Mouse (Mus musculus) left cerebral cortex, adult 18-20 months (tissue): Measurements from ENCODE around the gene Rtl8b. TPM values are rescaled to one million over a fixed set of nuclear protein-coding genes. Genes with fewer than 3 reads are reported as not detected.
"Not testable (repeated sequence)": the region's sequence is repeated elsewhere in the genome, so short reads cannot be mapped to it uniquely, and the experiment has no call there.

Experiments
- DNase-seq, 2 experiments: peaks; one replicate each; pipeline ENCODE4 v3.0.0; 2021 to 2022; ENCODE audit warnings: low spot score in 2 of 2, mixed read lengths in 1 of 2
- long read RNA-seq, 2 experiments: library from polyadenylated mRNA; stranded (forward); transcript quantifications; one replicate each; pipeline ENCODE4 v2.0.0; 2021
- total RNA-seq, 2 experiments: library from RNA; stranded (reverse); gene quantifications; 2 replicates each; pipeline ENCODE4 v1.2.3; 2021

Rtl8b gene
- 100 to 1,000 TPM; 256 to 258 TPM for total RNA-seq
- long read RNA-seq, experiment 1, transcript Rtl8b-201 (1 exons, 1,232 nt): major isoform, 189 of 189 reads
- long read RNA-seq, experiment 1, partial matches to known transcripts: 0 of 189 reads
- long read RNA-seq, experiment 1, other reads (novel, unspliced or antisense): 0 of 189 reads
- long read RNA-seq, experiment 2, transcript Rtl8b-201 (1 exons, 1,232 nt): major isoform, 190 of 191 reads
- long read RNA-seq, experiment 2, partial matches to known transcripts: 0 of 191 reads
- long read RNA-seq, experiment 2, other reads (novel, unspliced or antisense): 1 of 191 reads

DNA sequence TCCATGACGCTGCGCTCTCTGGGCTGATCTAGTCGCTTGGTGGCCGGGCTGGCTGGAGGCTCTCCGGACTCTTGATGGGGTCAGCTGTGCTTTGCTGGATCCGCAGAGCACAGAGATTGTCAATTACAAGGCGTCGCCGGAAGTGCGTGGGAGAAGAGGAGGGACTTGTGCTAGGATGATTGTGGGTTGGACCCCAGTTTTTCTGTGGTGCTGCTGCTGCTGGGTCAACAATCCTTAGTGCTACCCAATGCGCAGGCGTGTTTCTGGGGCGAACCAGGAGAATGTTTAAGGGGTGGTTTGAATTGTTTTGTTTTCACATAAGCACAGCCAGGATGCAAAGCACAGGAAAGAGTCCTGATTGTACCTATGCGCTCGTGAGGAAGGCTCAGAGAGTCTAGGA is at the start of gene Rtl8b:
Rtl8b (minus strand) TSS at position 115 of the 400 bp plus-strand sequence.
- peak; percentile 74 to 85 for DNase-seq

DNA sequence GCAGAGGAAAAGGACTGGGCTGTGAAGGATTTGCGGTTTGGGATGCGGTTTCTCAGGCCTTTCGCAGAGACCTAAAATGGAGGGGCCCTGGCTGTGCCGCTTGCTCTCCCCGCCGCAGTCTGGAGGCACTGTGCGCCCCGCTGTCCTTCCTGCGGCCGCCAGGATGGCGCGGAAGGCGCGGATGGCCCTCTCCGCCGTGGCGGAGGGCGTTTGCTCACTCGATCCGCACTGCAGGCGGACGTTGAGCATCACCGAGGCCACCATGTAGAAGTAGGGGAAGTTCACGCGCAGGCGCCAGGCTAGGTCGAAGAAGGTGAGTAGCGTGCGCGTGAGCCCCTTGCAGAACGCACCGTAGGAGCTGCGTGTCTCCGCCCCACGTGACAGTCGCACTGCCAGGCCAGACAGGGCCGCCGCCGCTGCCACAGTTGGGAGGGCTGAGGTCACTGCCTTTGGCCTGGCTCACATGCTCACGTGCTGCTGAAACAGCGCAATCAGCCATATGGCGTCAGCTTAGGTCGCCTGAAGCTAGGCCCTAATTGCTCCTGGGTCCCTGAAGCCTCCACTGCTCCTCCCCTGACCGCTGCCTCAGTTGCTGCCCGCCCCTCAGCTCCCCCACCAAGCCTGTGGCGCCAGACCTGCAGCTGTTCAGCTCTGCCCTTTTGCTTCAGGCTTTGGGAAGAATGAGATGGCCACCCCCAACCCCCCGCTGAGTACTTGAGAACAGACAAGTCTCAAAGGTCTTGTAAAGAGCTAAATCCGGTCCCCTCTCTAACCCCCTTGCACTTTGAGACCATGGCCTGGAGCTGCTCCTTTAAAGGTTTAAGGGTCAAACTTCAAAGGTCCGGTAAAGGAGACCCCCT is 46.3 kb upstream of the Rtl8b start:
- peak; percentile 21 to 40 for DNase-seq

DNA sequence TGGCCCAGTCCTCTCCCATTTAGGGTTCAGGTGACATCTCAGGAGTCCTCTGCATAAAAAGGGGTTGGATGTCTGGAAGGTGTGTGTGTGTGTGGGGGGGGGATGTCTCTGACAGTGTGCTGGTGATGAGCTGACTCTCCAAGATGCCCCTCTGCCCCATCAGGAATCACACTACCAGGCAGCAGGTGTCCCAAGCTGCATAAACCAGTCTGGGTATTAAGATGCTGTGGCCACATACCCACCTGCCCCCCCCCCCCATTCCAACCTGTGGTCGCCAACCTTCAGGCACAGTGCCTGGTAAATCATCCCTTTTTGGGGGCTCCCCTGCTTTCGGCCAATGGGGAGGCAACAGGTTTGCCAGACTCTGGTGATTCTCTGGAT is 45.7 kb upstream of the Rtl8b start:
- DNase-seq: no peak

DNA sequence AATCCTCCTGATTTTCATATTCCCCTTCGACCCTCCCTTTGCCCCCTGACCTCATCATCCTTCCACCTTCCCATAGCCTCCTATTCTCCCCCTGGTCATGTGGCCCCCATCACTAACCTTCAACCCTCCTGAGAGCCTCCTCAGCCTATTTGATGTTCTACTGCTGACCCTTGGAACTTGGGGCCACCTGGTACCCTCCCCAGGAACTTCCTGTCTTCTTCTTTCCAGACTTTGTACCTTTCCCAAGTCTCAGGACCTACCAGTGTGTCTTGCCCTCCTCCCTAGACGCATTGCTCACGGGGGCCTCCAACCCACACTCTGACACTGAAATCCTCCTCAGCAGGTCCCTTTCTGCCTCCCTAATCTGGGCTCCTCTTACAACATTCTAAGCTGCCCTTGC is 32.5 kb upstream of the Rtl8b start:
- no peak for DNase-seq

DNA sequence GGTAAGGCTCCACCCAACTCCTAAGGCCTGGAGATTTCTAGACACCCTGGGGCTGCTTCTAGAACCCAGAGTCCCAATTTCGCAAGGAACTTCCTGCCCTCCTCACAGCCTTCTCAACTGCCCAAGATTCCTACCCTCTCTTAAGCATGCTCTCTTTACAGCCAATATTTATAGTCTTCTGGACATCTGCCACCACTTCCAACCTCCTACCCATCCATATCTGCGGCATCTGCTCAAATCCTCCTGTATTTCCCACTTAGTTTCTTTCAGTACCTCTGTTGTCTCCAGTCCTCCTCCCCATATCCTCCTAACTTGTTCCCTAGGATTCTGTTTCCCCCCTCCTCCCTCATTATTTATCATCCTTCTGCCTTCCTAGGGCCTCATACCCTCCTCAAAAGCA is 29.0 kb upstream of the Rtl8b start:
- peak; percentile 2 to 6 for DNase-seq

DNA sequence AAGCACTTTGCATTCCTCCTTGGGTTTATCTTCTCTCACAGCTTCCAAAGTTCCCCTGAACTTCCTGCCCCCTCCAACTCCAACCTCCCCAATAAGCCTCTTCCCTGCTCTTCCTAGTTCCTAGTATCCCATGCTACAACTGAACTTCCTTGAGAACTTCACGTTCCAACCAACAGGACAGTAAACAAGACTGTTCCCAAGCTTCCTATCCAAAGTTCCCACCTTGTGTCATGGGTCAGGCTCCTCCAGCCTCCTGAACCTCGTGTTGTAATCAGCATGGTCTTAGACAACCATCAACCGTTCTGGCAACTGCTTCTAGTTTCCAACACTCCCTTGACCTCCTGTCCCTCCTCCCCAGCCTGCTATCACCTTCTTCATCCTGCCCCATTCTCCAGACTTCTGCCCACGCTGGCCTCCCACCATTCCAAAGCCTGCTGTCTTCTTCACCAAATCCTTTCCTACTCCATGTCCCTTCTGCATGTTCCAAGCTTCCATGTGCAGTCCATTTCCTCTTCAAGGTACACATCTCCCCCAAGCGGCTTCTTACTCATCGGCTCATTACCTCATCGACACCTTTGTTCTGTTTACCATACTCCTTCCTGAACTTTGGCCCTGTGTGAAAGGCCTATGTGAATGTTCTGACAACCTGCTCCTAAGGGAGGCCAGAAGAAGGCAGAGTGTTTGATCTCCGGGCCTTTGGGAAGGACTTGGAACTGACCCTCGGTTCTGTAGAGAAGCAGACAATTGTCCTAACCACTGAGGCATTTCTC is 24.0 kb upstream of the Rtl8b start:
- no peak for DNase-seq

DNA sequence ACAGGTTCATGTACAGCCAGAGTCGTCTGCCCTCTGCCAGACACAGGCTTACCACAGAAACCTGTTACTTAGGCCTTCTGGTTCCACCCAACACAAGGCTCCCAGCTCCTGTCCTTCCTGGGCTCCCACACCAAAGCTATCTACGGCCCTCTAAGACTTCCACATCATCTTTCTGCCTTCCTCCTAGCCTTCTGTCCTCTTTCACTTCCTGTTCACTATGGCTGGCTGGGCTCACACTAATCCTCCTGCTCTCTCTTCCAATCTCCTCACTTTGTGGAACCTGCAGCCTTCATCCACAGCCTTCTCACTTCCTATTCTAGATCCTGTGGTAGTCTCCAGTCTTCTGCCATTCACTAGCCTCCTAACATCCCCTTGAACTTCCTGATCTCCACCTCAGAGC is 22.9 kb upstream of the Rtl8b start:
- DNase-seq: no peak

DNA sequence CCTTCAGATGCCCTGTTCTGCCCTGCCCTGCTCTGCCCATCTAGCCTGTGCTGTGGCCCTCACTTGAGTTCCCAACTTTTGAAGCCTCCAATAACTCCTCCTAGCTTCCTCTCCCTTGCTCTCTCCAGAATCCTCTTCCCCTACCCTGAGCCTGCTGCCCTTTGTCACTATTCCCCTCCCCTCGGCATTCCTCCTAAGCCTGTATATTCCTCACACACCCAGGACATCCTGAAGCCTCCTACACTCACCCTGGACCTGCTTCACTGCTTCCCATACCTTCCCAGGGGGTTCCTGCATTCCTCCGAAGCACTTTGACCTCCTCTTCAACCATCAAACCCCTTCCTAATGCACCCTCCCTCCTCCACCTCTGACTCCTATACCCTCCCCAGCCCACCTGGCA is 21.9 kb upstream of the Rtl8b start:
- DNase-seq: no peak

DNA sequence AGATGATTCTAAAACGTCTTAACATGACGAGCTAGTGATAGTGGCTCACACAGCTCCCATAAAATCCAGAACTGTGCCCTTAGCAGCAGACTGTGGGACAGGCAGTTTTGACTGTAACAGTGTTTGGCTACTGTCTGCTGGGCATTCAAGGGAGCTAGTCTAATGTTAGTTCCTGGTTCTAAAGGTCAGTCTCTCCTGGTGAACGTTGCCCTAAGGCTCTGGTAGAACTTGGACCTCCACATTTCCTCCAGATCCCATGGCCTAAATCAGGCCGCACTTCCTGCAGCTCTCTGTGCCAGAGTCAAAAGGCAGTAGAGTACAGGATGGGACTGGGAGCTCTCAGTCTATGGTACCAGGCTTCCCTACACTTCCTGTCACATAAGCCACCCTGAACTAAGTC is 14.5 kb upstream of the Rtl8b start:
- not testable (repeated sequence) for DNase-seq

DNA sequence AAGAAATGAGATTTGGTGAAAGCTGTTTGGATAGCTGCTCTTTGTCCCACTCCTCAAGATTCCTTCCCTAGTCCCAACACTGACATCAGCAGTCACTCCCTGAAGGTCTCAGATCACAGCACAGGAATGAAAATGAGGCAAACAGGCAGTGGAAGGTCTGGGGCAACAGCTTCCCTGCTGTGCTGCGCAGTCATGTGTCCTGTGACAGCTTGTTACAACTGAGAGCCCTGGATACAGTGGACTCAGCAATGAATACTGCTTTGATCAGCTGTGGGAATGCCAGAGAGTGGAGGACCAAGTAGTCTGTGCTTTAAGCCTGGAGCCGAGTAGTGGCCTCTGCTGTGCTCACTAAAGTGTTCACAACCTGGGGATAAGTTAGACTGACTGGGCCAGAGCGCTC is 12.4 kb upstream of the Rtl8b start:
- DNase-seq: not testable (repeated sequence)

DNA sequence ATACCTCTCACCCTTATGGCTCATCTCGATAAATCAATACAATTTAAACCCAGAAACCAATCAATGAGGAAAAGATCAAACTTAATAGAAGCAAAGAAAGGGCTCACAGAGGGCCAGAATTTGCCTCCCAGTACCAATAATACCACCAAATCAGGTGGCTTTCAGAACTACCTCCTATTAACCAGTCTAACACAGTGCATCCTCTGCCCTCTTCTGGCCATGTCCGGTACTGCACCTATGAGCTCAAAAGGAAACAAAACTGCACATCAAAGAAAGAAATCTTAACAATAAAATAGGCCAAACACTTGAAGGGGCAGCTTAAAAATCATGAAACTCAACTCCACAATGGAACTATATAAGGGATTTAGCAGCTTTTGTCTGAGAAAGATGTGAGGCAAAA is 6.7 kb upstream of the Rtl8b start:
- DNase-seq: peak; percentile 53 to 79

DNA sequence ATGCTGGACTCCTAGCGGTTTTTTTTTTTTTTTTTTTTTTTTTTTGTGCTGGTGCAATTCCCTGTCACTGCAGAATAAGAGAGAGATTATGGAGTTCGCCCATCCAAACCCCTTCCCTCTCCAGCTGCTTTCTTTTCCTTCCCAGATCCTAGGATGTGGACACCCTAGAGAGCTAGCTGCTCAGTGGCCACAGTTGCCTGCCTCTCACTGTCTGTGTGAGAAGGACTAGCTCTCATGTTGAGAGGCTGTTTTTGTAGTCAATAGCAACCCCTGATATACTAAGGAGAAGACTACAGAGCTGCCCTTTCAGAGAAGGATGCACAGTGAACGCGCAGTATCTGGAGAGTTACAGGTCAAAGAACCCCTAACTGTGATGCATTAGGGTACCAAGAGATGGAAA is 488 bp upstream of the Rtl8b start:
- not testable (repeated sequence) for DNase-seq

DNA sequence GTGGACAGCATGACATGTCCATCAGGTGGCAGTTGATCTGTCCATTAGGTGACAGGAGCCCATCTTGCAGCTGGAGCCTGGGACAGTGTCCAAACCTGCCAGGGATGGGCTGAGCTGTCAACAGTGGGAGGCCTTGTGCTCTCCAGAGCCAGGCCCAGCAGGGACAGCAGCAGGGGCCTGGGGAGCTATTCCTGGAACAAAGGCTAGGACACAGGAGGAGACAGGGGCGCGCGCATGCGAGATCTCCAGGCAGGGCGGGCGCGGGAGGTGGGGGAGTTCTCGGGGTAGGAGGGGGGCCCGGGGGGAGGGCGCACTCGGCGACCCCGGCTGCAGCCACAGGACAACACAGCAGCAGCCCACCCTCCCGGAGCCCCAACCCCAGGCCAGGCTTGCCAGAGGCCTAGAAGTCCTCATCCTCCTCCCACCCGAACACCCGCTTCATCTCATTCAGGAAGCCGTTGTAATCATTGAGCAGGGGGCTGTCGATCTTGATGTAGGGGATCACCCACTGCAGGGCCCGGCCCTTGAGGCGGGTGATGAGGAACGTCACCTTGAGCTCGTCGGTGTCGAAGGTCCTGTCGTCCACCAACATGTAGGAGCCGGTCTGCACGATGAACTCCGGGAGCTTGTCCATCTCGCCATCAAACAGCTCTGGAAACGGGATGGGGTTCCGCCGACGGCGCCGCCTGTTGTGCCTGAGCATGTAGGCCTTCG is 494 bp downstream of the Rtl8b start:
- not testable (repeated sequence) for DNase-seq

DNA sequence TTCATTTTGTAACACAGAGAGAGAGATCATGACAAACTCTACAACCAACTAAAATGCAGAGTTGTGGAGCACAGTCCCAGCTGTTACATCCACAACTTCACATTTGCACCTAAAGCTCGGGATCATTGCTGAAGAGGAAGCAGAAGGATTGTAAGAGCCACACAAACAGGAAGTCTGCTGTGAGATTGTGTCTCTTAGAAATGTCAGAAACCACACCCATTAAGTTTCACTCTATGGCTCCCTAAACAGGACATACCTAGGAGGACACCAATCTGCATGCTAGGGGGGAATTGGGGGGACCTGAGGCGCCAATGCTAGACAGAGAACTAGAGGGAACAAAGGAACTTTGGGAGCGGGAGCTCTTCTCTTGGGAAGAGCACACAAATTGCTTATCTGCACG is 17.3 kb downstream of the Rtl8b start:
- DNase-seq: not testable (repeated sequence)

DNA sequence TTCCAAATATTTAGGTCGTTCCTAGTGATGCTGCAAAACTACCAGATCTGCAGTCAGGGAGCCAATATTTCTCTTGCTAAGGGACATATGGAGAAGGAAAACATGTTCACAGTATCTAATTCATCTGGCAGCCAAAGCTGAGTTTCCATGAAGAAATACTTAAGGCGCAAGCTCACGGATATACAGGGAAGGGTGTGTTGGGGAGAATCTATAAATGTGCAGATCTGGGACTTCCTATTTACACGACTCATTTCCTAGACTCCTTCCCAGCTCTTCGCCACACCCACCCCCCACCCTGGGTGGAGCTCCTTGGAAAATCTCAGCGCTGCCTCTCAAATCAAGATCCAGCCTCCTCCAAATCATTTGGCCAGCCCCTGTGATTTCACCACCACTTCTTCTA is 24.3 kb downstream of the Rtl8b start:
- DNase-seq: no peak

DNA sequence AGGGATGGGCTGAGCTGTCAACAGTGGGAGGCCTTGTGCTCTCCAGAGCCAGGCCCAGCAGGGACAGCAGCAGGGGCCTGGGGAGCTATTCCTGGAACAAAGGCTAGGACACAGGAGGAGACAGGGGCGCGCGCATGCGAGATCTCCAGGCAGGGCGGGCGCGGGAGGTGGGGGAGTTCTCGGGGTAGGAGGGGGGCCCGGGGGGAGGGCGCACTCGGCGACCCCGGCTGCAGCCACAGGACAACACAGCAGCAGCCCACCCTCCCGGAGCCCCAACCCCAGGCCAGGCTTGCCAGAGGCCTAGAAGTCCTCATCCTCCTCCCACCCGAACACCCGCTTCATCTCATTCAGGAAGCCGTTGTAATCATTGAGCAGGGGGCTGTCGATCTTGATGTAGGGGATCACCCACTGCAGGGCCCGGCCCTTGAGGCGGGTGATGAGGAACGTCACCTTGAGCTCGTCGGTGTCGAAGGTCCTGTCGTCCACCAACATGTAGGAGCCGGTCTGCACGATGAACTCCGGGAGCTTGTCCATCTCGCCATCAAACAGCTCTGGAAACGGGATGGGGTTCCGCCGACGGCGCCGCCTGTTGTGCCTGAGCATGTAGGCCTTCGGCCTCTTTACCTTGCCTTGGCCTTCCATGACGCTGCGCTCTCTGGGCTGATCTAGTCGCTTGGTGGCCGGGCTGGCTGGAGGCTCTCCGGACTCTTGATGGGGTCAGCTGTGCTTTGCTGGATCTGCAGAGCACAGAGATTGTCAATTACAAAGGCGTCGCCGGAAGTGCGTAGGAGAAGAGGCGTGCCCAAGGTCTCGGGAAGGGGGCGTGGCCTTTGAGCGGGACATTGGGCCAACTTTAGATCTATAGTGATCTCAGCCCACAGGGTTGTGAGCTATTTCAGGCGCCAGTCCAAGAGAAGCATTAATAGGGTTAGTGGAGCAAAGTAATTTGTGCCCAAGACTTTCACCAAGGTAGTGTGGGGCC is 26.9 kb downstream of the Rtl8b start, which contains the start of gene Rtl8a:
Rtl8a (minus strand) TSS at position 703 of the 982 bp plus-strand sequence.
- DNase-seq: peak; percentile 61 to 70

DNA sequence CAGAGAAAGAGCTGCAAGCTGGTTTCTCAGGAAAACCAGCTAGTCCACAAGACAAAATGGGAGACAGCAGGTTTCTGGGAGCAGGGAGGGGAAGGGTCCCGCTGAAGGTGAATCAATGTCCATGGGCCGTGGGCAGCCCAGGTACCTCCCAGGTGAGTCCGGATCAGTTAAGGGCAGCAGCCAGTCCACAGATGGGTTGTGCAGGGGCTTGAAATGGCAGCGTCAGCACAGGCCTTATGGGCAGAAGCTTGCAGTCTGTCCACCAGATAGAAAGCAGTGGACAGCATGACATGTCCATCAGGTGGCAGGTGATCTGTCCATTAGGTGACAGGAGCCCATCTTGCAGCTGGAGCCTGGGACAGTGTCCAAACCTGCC is 27.6 kb downstream of the Rtl8b start:
- DNase-seq: not testable (repeated sequence)

DNA sequence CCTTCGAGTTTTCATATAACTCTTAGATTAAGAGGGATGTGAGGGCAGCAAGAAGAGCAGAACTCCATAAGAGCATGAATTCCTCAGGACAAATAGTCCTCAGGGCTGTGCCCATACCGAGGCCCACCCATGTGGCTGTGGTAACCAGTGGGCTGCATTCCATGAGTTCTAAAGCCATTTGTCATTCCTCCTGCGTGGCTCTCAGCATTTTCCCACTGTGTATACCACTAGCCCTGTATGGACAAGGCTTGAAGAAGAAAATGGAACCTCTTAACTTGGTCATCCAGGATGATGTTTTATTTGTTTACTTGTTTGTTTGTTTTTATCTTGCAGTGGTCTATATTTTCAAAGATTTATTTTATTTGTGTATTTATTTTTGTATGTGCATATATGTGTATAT is 32.1 kb downstream of the Rtl8b start:
- DNase-seq: not testable (repeated sequence)
